Mouse (Mus musculus): Measurements from ENCODE around the gene Ppm1e. TPM values are rescaled to one million over a fixed set of nuclear protein-coding genes. Genes with fewer than 3 reads are reported as not detected.

The Ppm1e gene
- polyA plus RNA-seq, 1 experiment from 2014 or later = 1.4 TPM

DNA sequence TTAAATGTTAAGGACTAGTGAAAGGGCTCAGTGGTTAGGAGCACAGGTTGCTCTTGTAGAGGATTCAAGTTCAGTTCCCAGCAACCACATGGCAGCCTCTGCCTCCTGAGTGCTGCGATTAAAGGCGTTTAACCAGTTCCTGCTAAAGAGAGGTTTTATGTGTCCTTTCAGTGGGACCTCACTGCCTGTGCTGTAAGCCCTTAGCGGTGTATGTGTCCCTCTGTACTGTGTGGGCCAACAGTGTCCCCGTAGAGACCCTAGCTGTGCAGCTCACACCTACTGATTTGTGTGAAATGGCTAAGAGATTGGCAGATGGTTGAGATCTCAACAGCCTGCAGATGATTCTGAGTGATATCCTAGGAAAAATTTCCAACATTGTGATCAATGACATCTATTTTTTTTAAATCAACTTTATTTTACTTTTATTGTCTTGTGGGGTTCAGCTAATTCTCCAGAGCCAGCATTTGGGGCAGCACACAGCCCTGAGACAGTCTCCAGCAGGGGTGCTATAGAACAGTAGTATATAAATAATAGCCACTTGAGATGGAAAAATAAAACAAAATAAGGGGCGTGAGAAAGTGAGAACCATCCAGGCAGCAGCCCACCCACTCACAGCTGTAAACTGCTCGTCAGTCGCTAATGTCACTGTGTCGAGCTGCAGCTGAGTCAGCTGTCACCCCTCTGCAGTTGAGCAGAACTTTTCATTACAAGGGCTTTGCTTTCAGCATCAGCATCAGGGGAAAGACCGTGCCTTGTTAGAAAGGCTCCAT lies 111.9 kb downstream of the Ppm1e start:
- H3K4me3 ChIP-seq (ENCODE audit: low read length) = no peak overlapping the region
- H3K27ac ChIP-seq (ENCODE audit: low read length) = no peak overlapping the region
- H3K27me3 ChIP-seq (replicated peaks; ENCODE audit: control insufficient read depth, insufficient read depth, low read length) = no peaks in the 10 kb centered on the region
- no peaks in the 10 kb centered on the region for H3K4me1 ChIP-seq (ENCODE audit: control insufficient read depth, insufficient read depth, low read length)
- no peak for ATAC-seq
- no peak overlapping the region for H3K4me2 ChIP-seq (ENCODE audit: low read depth, low read length)
- 51% methylated on average over 9 of the region's 9 CpGs for WGBS
- no peak overlapping the region for H3K9ac ChIP-seq (ENCODE audit: low read depth, low read length)
- H3K36me3 ChIP-seq (ENCODE audit: control insufficient read depth, insufficient read depth, low read length) = no peaks in the 10 kb centered on the region
- no peaks in the 10 kb centered on the region for H3K9me3 ChIP-seq (ENCODE audit: control insufficient read depth, low read length)

DNA sequence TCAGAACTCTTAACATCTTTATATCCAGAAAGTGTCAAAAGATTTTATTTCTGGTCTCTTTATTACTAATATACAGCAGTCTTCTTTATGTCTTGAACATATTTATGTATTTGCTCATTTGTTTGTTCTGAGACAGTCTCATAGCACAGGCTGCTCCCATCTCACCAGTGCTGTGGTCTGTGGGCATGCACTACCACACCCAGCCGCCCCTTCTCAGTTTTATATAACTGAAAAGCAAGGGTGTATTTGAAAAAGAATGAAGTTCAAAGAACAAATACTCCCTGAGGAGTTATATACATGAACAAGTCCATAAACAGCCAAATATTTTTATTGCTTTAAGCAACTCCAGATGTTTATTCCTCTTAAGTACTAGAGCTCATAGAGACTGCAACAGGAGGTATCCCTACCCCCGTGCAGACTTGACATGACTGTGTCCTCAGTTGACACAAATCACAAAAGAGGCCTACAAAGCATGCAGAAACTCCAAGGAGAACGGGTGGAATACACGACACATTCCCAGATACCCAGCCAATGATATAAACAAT lies 112.6 kb downstream of the Ppm1e start:
- no peak for ATAC-seq
- no peaks in the 10 kb centered on the region for H3K9me3 ChIP-seq (ENCODE audit: control insufficient read depth, low read length)
- H3K27me3 ChIP-seq (replicated peaks; ENCODE audit: control insufficient read depth, insufficient read depth, low read length) = no peaks in the 10 kb centered on the region
- H3K4me3 ChIP-seq (ENCODE audit: low read length) = no peak overlapping the region
- no peak overlapping the region for H3K9ac ChIP-seq (ENCODE audit: low read depth, low read length)
- H3K4me1 ChIP-seq (ENCODE audit: control insufficient read depth, insufficient read depth, low read length) = no peaks in the 10 kb centered on the region
- 53% methylated on average over 4 of the region's 4 CpGs for WGBS
- no peak overlapping the region for H3K4me2 ChIP-seq (ENCODE audit: low read depth, low read length)
- H3K27ac ChIP-seq (ENCODE audit: low read length) = no peak overlapping the region
- no peaks in the 10 kb centered on the region for H3K36me3 ChIP-seq (ENCODE audit: control insufficient read depth, insufficient read depth, low read length)

DNA sequence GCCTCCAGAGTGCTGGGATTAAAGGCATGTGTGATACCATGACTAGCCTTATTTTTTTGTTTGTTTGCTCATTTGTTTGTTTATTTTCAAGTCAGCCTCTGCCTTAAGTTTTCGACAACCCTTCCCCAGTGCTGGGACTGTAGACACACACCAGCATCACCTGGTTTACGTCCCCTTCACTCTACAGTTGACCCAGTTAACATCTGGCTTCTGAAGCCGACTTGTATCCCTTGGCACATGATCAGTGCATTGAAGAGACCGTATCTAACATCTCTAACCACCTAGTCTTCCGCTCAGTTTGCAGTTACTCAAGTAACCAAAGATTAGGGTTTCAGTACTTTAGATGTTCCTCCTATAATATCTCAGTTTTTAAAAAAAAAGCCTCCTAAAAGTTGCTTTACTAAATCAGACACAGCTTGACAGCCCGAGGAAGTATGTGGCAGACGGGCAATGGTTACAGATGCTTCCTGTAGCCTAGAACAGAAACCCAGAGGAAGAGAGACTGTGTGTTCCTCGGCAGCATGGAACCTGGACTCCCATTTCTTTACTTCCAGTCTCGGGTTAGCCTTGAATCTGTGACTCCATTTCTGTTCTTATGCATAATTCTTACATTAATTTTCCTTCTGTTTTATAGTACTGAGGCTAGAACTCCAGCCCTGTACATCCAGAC lies 113.5 kb downstream of the Ppm1e start:
- 78% methylated on average over 9 of the region's 9 CpGs for whole genome bisulfite sequencing
- ATAC-seq = no peak
- Histone ChIP-seq H3K4me2 (ENCODE audit: low read depth, low read length) (no peak overlapping the region), H3K27ac (ENCODE audit: low read length) (no peak overlapping the region), H3K36me3 (ENCODE audit: control insufficient read depth, insufficient read depth, low read length) (no peaks in the 10 kb centered on the region), H3K27me3 (replicated peaks; ENCODE audit: control insufficient read depth, insufficient read depth, low read length) (no peaks in the 10 kb centered on the region), H3K4me1 (ENCODE audit: control insufficient read depth, insufficient read depth, low read length) (no peaks in the 10 kb centered on the region), H3K4me3 (ENCODE audit: low read length) (no peak overlapping the region), H3K9ac (ENCODE audit: low read depth, low read length) (no peak overlapping the region), H3K9me3 (ENCODE audit: control insufficient read depth, low read length) (no peaks in the 10 kb centered on the region)

DNA sequence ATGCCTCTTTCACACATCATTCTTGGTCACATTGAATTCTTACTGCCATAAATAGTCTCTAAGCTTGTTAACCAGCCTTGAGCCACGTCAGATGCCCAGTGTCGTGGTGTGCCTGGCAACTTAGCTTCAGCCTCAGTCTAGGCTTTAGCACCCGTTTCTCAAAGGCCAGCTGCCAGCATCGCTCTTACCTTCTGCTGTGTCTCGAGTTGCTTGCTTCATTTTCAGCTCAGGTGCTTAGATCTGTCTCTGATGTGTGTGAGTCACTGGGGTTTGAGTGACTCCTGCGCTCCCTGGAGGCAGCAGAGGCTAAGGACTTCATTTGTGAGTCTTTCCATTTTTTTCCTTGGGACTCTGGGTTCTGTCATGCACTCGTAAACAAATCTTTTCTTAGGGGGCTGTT lies 117.6 kb downstream of the Ppm1e start:
- H3K27ac ChIP-seq (ENCODE audit: low read length) = no peak overlapping the region
- H3K9ac ChIP-seq (ENCODE audit: low read depth, low read length) = no peak overlapping the region
- ATAC-seq = no peak
- no peak overlapping the region for H3K4me2 ChIP-seq (ENCODE audit: low read depth, low read length)
- H3K4me3 ChIP-seq (ENCODE audit: low read length) = no peak overlapping the region
- no peaks in the 10 kb centered on the region for H3K9me3 ChIP-seq (ENCODE audit: control insufficient read depth, low read length)
- H3K4me1 ChIP-seq (ENCODE audit: control insufficient read depth, insufficient read depth, low read length) = no peaks in the 10 kb centered on the region
- no peaks in the 10 kb centered on the region for H3K36me3 ChIP-seq (ENCODE audit: control insufficient read depth, insufficient read depth, low read length)
- 50% methylated on average over 7 of the region's 7 CpGs for WGBS
- H3K27me3 ChIP-seq (replicated peaks; ENCODE audit: control insufficient read depth, insufficient read depth, low read length) = no peaks in the 10 kb centered on the region

DNA sequence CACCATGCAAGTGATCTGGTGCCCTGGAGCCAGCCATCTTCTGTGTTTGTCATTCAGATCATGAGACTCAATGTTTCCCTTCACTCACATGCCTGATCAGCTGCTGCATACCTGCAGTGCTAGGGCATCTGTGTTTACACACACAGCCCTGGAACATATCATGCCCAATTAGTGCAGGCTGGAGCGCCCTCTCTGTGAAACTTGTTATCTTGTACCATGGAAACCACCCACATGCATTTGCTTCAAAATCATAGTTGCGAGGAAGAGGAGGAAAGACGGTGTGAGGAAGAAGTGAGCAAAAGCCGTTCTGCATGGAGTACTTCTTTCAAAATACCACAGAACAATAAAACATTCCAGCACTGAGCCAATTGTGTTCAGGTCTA lies 118.0 kb downstream of the Ppm1e start:
- no peaks in the 10 kb centered on the region for H3K9me3 ChIP-seq (ENCODE audit: control insufficient read depth, low read length)
- ATAC-seq = no peak
- 73% methylated on average over 4 of the region's 4 CpGs for WGBS
- no peaks in the 10 kb centered on the region for H3K4me1 ChIP-seq (ENCODE audit: control insufficient read depth, insufficient read depth, low read length)
- no peaks in the 10 kb centered on the region for H3K36me3 ChIP-seq (ENCODE audit: control insufficient read depth, insufficient read depth, low read length)
- H3K4me2 ChIP-seq (ENCODE audit: low read depth, low read length) = no peak overlapping the region
- H3K9ac ChIP-seq (ENCODE audit: low read depth, low read length) = no peak overlapping the region
- H3K27ac ChIP-seq (ENCODE audit: low read length) = no peak overlapping the region
- H3K27me3 ChIP-seq (replicated peaks; ENCODE audit: control insufficient read depth, insufficient read depth, low read length) = no peaks in the 10 kb centered on the region
- H3K4me3 ChIP-seq (ENCODE audit: low read length) = no peak overlapping the region

DNA sequence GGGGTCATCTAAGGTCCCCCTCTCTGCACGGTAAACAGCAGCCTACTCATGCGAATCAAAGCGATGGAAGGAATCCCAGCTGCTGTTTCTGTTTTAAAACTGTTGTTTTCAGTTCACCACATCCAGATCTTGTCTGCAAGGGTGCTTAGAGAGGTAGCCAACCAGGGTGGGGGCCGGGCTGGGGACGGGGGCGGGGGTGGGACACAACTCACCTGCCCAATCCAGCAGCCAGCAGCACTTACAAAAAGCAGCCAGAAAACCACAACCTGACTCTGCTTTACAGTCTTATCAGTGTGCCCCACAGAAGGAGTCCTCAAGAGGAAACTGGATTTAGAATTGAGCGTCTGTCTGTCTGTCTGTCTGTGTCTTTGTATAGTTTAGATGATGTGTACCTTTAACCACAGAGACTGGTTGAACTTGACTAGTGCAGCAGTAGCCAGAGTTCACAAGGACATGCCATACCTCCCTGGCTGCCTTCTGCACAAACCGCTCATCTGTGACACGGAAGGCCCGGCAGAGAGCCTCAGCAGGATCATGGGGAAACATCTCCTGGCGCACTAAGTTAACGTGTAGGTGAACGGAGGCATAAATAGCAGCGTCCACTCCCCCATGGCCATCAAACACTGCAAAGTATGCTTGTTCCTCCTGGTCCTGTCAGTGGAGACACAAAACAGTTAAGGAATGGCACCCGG lies 118.5 kb downstream of the Ppm1e start:
- H3K9ac ChIP-seq (ENCODE audit: low read depth, low read length) = no peak overlapping the region
- no peak overlapping the region for H3K27ac ChIP-seq (ENCODE audit: low read length)
- H3K27me3 ChIP-seq (replicated peaks; ENCODE audit: control insufficient read depth, insufficient read depth, low read length) = no peaks in the 10 kb centered on the region
- H3K4me2 ChIP-seq (ENCODE audit: low read depth, low read length) = no peak overlapping the region
- no peaks in the 10 kb centered on the region for H3K9me3 ChIP-seq (ENCODE audit: control insufficient read depth, low read length)
- H3K4me3 ChIP-seq (ENCODE audit: low read length) = no peak overlapping the region
- WGBS = 73% methylated on average over 15 of the region's 15 CpGs
- ATAC-seq = no peak
- H3K4me1 ChIP-seq (ENCODE audit: control insufficient read depth, insufficient read depth, low read length) = no peaks in the 10 kb centered on the region
- no peaks in the 10 kb centered on the region for H3K36me3 ChIP-seq (ENCODE audit: control insufficient read depth, insufficient read depth, low read length)

DNA sequence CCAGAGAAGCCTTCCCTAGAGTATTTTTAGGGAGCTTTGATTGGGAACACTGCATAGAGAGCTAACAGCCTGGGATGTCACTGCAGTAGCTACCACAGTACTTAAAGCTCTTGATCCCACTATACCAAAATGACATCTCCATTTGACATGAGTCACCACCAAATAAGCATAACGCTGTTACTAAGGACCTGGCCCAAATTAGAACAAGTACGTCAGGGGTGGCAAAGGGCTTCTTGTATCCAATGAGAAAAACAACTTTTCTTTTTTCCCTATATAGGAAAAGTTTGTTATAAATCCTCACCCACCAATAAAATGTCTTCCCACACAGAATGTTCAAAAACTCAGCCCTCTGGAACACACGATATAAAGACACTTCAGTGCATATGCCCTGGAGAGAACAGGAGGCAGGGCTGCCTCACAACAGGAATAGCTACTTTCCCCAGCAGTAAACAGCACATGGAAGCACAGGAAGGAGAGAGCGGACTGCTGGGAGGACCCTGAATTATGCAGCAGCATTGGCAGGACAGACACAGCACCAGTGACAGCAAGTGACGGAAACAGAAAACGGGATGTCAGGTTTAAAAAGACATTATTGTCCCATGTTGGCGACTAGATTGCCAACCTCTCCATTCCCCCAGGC lies 119.8 kb downstream of the Ppm1e start:
- no peak for ATAC-seq
- H3K4me2 ChIP-seq (ENCODE audit: low read depth, low read length) = no peak overlapping the region
- H3K9ac ChIP-seq (ENCODE audit: low read depth, low read length) = no peak overlapping the region
- no peaks in the 10 kb centered on the region for H3K9me3 ChIP-seq (ENCODE audit: control insufficient read depth, low read length)
- no peaks in the 10 kb centered on the region for H3K4me1 ChIP-seq (ENCODE audit: control insufficient read depth, insufficient read depth, low read length)
- no peak overlapping the region for H3K27ac ChIP-seq (ENCODE audit: low read length)
- H3K4me3 ChIP-seq (ENCODE audit: low read length) = no peak overlapping the region
- 81% methylated on average over 7 of the region's 7 CpGs for WGBS
- no peaks in the 10 kb centered on the region for H3K27me3 ChIP-seq (replicated peaks; ENCODE audit: control insufficient read depth, insufficient read depth, low read length)
- no peaks in the 10 kb centered on the region; the same call in 1 of the 2 replicates for H3K36me3 ChIP-seq (ENCODE audit: control insufficient read depth, insufficient read depth, low read length)

DNA sequence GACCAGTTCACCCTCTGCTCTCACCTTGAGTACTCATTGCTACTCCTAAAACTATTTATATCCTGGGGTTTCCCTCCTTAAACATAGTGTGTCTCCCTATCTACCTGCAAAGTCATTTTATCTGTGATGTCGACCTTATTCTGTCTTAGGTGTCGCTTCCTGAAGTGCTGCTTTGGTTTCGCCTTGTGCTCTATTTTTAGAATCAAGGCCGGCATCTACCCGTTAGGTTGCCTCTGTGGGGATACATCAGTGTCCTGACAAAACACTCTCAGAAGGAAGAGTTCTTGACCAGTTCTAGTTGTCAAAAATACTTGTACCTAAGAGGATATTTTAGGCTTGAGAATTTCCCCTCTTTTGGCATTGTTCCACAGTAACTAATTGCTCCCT lies 123.3 kb downstream of the Ppm1e start:
- H3K27ac ChIP-seq (ENCODE audit: low read length) = no peak overlapping the region
- WGBS = 73% methylated on average over 5 of the region's 5 CpGs
- H3K4me2 ChIP-seq (ENCODE audit: low read depth, low read length) = no peak overlapping the region

More for the DNA sequence above, 123.3 kb downstream of the Ppm1e start:
- H3K36me3 ChIP-seq (ENCODE audit: control insufficient read depth, insufficient read depth, low read length) = no peaks in the 10 kb centered on the region; the same call in 1 of the 2 replicates
- no peaks in the 10 kb centered on the region for H3K9me3 ChIP-seq (ENCODE audit: control insufficient read depth, low read length)
- no peak overlapping the region for H3K4me3 ChIP-seq (ENCODE audit: low read length)
- H3K4me1 ChIP-seq (ENCODE audit: control insufficient read depth, insufficient read depth, low read length) = no peaks in the 10 kb centered on the region
- no peak for ATAC-seq
- H3K27me3 ChIP-seq (replicated peaks; ENCODE audit: control insufficient read depth, insufficient read depth, low read length) = no peaks in the 10 kb centered on the region
- H3K9ac ChIP-seq (ENCODE audit: low read depth, low read length) = no peak overlapping the region
